Mouse (Mus musculus) lung, postnatal 0 days (tissue): ENCODE measurements around the gene Arid5b. TPM values are rescaled to one million over a fixed set of nuclear protein-coding genes. Genes with fewer than 3 reads are reported as not detected.

Source experiments
- ATAC-seq: fragments of 200-750 bp; cut with Nextera tagmentation; 2 replicates; pipeline ENCODE4 v1.8.0; 2017; ENCODE audit warnings: moderate library complexity
- DNase-seq: peaks from one replicate; pipeline ENCODE4 v3.0.0-alpha.2; 2016; ENCODE audit warnings: low spot score
- H3K27ac ChIP-seq: fragments of 300-500 bp; sonication (generic); 2 replicates; pipeline ENCODE4 v1.5.1; 2014; ENCODE audit warnings: antibody characterized with exemption, mild to moderate bottlenecking, low read length, mixed read lengths
- H3K27me3 ChIP-seq: fragments of 300-500 bp; sonication (generic); replicated peaks from 2 replicates; pipeline ENCODE4 v1.6.1; 2014; ENCODE audit warnings: low read length, mixed read lengths; ENCODE audit not compliant: insufficient read depth
- H3K36me3 ChIP-seq: fragments of 300-500 bp; sonication (generic); 2 replicates; pipeline ENCODE4 v1.6.1; 2014; ENCODE audit warnings: low read length, mixed read lengths; ENCODE audit not compliant: insufficient read depth
- H3K4me1 ChIP-seq: fragments of 300-500 bp; sonication (generic); 2 replicates; pipeline ENCODE4 v1.6.1; 2014; ENCODE audit warnings: antibody characterized with exemption, low read depth, low read length, mixed read lengths; ENCODE audit not compliant: insufficient read depth
- H3K4me2 ChIP-seq: fragments of 300-500 bp; sonication (generic); replicated peaks from 2 replicates; pipeline ENCODE4 v1.6.1; 2014; ENCODE audit warnings: low read depth, mild to moderate bottlenecking, low read length, moderate library complexity, mixed read lengths
- H3K4me3 ChIP-seq: fragments of 300-500 bp; sonication (generic); 2 replicates; pipeline ENCODE4 v1.5.1; 2014; ENCODE audit warnings: low read depth, low read length
- H3K9ac ChIP-seq: fragments of 300-500 bp; sonication (generic); replicated peaks from 2 replicates; pipeline ENCODE4 v1.6.1; 2014; ENCODE audit warnings: low read depth, mild to moderate bottlenecking
- H3K9me3 ChIP-seq: fragments of 300-500 bp; sonication (generic); 2 replicates; pipeline ENCODE4 v1.6.1; 2016; ENCODE audit warnings: low read length, mixed read lengths
- CTCF ChIP-seq: IDR thresholded peaks from 2 replicates; pipeline ENCODE4 v1.5.1; 2016; ENCODE audit warnings: antibody characterized with exemption, mild to moderate bottlenecking
- EP300 ChIP-seq: IDR thresholded peaks from 2 replicates; pipeline ENCODE4 v1.6.1; 2016; ENCODE audit warnings: antibody characterized with exemption, mild to moderate bottlenecking, control low read depth
- WGBS: fragments of 180-500 bp; shearing (Covaris S2); extraction: QIAGEN DNeasy Blood & Tissue Kit; methylation state at CpG from one replicate; pipeline ENCODE4 v1.1.7; 2014; 5-methylcytosine and 5-hydroxymethylcytosine counted together
- polyA plus RNA-seq: library from polyadenylated mRNA; unstranded; fragments of >200 nt; fragmentation: Nextera tagmentation; extraction: Ambion mirVana; gene quantifications from 2 replicates; pipeline ENCODE4 v1.2.1, GENCODE M21; 2015

The Arid5b gene
- polyA plus RNA-seq, 1 experiment from 2014 or later = 42.8 TPM

DNA sequence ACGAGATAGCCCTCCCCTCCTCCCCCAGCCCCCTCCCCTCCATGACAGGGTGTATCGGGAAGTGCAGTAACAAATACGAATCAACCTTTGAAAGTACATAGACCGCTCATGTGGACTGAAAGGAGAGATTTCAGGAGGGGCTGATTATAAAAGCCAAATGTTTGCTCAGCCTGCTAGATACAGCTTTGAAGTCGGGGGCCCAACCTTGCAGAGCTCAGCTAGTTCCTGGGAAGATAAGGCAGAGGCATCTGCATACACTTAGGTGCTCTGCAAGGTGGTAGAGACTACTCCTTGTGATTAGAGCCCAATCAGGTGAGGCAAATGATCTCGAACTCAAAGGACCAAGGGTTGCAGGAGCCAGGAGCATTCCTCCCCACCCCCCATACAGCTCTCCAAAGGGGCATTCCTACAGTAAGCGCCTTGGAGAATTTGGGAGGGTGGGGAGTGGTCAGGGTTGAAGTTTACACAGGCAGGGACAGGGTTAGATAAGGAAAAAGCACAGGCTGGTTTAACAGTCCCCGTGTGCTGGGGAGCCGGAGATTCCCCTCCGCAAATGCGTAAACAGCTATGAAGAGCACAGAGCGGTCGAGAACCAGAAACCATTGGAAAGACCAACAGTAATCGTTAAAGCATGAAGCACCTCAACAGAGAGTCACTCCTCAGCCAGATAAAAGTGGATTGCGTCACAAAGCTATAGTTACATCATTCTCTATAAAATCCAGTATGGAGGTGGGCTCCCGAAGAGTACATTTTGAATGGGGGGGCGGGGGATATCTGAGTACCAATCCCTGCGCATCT is 47.0 kb downstream of the Arid5b start:
- H3K9me3 ChIP-seq = no peaks in the 10 kb centered on the region
- H3K4me2 ChIP-seq = peak overlapping the region; percentile 39
- H3K4me3 ChIP-seq = no peak overlapping the region
- peak; percentile 46 for DNase-seq
- no peaks in the 10 kb centered on the region for H3K4me1 ChIP-seq
- peak overlapping the region; percentile 59 for H3K27ac ChIP-seq
- no peaks in the 10 kb centered on the region for H3K27me3 ChIP-seq
- no peaks in the 10 kb centered on the region for H3K36me3 ChIP-seq
- TF ChIP-seq CTCF = no peak
- TF ChIP-seq EP300 = peak; percentile 31; the same call in 1 of the 2 replicates
- WGBS = 43% methylated on average over 18 of the region's 18 CpGs
- no peak overlapping the region for H3K9ac ChIP-seq
- ATAC-seq = peak; percentile 84

GRCm38 (mm10) chr10:68230653-68231384 is 47.7 kb downstream of the Arid5b start:
- Histone ChIP-seq H3K9me3 (no peaks in the 10 kb centered on the region), H3K9ac (no peak overlapping the region), H3K4me3 (no peak overlapping the region), H3K27me3 (no peaks in the 10 kb centered on the region), H3K27ac (peak overlapping the region; percentile 59), H3K36me3 (no peaks in the 10 kb centered on the region), H3K4me2 (peak overlapping the region; percentile 39), H3K4me1 (no peaks in the 10 kb centered on the region)
- TF ChIP-seq CTCF (no peak), EP300 (no peak)
- WGBS = 53% methylated on average over 13 of the region's 13 CpGs
- DNase-seq (no peak), ATAC-seq (no peak)

GRCm38 (mm10) chr10:68229640-68230565 is 48.6 kb downstream of the Arid5b start:
- Histone ChIP-seq H3K27me3 (no peaks in the 10 kb centered on the region), H3K9me3 (no peaks in the 10 kb centered on the region), H3K9ac (no peak overlapping the region), H3K4me3 (no peak overlapping the region), H3K4me2 (no peak overlapping the region), H3K27ac (peak overlapping the region; percentile 44), H3K36me3 (no peaks in the 10 kb centered on the region), H3K4me1 (no peaks in the 10 kb centered on the region)
- DNase-seq (no peak), ATAC-seq (peak; percentile 68)
- WGBS = 56% methylated on average over 22 of the region's 22 CpGs
- no peak; the same call in 1 of the 2 replicates for TF ChIP-seq EP300
- no peak for TF ChIP-seq CTCF

DNA sequence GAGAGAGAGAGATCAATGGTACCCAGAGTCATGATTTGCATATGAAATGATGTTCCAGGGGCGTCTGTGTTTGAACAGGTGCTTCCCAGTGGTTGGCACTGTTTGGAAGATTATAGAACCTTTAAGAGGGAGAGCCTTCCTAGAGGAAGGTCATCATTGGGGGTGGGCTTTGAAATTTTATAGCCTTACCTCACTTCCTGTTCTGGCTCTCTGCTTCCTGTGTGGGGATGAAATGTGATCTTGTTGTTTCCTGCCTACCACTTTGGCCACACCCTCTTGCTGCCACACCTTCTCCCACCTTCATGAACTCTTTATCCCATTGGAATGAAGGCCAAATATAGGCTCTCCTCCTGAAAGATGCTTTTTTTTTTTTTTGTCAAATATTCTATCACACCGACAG is 55.9 kb downstream of the Arid5b start:
- Histone ChIP-seq H3K4me1 (no peaks in the 10 kb centered on the region), H3K36me3 (no peaks in the 10 kb centered on the region), H3K27me3 (no peaks in the 10 kb centered on the region), H3K4me2 (no peak overlapping the region), H3K4me3 (no peak overlapping the region), H3K9me3 (no peaks in the 10 kb centered on the region), H3K27ac (no peak overlapping the region), H3K9ac (no peak overlapping the region)
- TF ChIP-seq CTCF (no peak), EP300 (no peak)
- DNase-seq (no peak), ATAC-seq (no peak)
- 81% methylated on average over 2 of the region's 2 CpGs for WGBS

DNA sequence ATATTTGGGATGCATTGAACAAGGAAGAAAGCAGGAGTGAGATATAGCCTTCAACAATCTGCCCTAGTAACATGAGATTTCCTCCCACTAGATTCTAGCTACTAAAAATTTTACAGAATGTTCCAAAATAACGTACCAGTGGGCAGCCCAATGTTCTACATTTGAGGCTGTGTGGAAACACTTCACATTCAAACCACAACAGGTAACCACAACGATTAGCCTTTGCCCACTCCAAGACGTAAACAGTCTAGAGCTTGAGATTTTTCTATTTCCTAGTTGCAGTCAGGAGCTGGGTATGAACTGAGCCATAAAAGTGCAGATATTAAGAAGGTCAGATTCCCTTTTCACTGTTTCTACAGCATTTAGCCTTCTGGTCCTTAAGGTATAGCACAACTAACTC is 56.5 kb downstream of the Arid5b start:
- H3K4me2 ChIP-seq = no peak overlapping the region
- H3K27ac ChIP-seq = no peak overlapping the region
- ATAC-seq = no peak
- no peak overlapping the region for H3K4me3 ChIP-seq
- TF ChIP-seq EP300 (no peak), CTCF (no peak)
- H3K4me1 ChIP-seq = no peaks in the 10 kb centered on the region
- no peaks in the 10 kb centered on the region for H3K36me3 ChIP-seq
- H3K9me3 ChIP-seq = 0 out of 2 replicates have a peak, but pooled peaks cover 2% of the 10 kb centered on the region
- no peak for DNase-seq
- no peak overlapping the region for H3K9ac ChIP-seq
- no peaks in the 10 kb centered on the region for H3K27me3 ChIP-seq
- WGBS = 82% methylated on average over 3 of the region's 3 CpGs
